Mouse (Mus musculus) layer of hippocampus, adult 11-12 months (tissue): ENCODE results near the gene 4930544D05Rik.

Experiments
- DNase-seq: peaks from one replicate; pipeline ENCODE4 v3.0.0; 2022; ENCODE audit warnings: low spot score

The 4930544D05Rik gene

GRCm38 (mm10) chr11:70656456-70656927 lies 40.8 kb downstream of the 4930544D05Rik start:
- DNase-seq, result no peak

GRCm38 (mm10) chr11:70656964-70657363 lies 41.3 kb downstream of the 4930544D05Rik start, which contains the start of gene Eno3:
Eno3 (plus strand) TSS chr11:70657202.
- DNase-seq, result no peak

DNA sequence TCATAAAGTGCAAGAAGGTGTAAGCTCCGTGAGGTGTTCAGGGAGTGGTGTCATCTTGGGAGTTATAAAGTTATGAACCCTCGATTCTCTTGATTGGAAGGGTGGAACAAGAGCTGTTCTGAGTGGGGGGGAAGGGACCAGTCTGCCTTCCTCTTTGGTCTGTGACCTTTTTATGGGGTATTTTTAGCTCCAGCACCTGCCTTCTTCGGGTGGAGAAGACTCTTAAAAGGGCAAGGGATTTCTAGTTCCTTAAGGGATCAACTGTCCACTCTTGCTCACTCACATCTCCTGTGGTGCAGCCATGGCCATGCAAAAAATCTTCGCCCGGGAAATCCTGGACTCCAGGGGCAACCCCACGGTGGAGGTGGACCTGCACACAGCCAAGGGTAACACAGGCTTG lies 41.9 kb downstream of the 4930544D05Rik start:
- no peak for DNase-seq

GRCm38 (mm10) chr11:70657991-70658390 lies 42.3 kb downstream of the 4930544D05Rik start:
- no peak for DNase-seq

GRCm38 (mm10) chr11:70658521-70658920 lies 42.9 kb downstream of the 4930544D05Rik start:
- no peak for DNase-seq

DNA sequence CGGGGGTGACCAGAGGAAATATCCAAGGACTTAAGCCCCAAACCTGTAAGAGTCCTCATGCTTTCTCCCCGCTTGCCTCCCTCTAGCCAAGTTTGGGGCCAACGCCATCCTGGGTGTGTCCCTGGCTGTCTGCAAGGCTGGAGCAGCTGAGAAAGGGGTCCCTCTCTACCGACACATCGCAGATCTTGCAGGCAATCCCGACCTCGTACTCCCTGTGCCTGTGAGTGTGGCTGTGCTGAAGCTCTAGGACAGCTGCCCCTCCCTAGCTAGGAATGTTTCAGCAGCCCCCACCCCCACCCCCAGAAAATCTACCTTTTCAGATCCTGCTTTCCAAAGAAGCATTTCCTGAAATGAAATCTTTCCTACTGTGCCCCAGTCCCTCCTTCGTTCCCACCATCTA lies 43.3 kb downstream of the 4930544D05Rik start:
- no peak for DNase-seq

DNA sequence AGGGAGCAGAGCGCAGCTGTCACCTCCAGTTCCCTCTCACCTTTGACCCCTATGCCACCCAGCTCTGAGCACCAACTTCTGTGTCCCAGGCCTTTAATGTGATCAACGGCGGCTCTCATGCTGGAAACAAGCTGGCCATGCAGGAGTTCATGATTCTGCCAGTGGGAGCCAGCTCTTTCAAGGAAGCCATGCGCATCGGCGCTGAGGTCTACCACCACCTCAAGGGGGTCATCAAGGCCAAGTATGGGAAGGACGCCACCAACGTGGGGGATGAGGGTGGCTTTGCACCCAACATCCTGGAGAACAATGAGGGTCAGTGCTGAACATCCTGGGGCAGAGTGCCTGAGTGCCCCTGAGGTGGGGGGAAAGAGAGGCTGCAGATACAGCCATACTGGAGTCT lies 44.9 kb downstream of the 4930544D05Rik start:
- DNase-seq, result no peak

GRCm38 (mm10) chr11:70663101-70663500 lies 47.5 kb downstream of the 4930544D05Rik start:
- no peak for DNase-seq

- no peak for DNase-seq
These were observed 48.3 kb downstream of the 4930544D05Rik start for GRCm38 (mm10) chr11:70663957-70664356.

- DNase-seq, result no peak
These were observed 49.1 kb downstream of the 4930544D05Rik start for GRCm38 (mm10) chr11:70664741-70665140.
